Mouse (Mus musculus): ENCODE measurements around the gene Ankrd44.

GRCm38 (mm10) chr1:54827827-54828226, 98.4 kb downstream of the Ankrd44 start:
- TF ChIP-seq MAX (IDR thresholded peaks at IDR 0.05; ENCODE audit: low read depth) (no peak), USF1 (IDR thresholded peaks at IDR 0.05; ENCODE audit: low read depth) (no peak), TCF12 (IDR thresholded peaks at IDR 0.05; ENCODE audit: insufficient read depth, poor library complexity, severe bottlenecking) (no peak), POLR2A (IDR thresholded peaks at IDR 0.05; ENCODE audit: insufficient read length, low read depth) (no peak)

Data from myocyte (in vitro differentiated cells).